Mouse (Mus musculus) heart, postnatal 0 days (tissue): ENCODE measurements around the gene Ccdc65.

Experiments
- CTCF ChIP-seq: IDR thresholded peaks from 2 replicates; pipeline ENCODE4 v1.5.1; 2016; ENCODE audit warnings: antibody characterized with exemption, control low read depth, low read depth
- EP300 ChIP-seq: IDR thresholded peaks from 2 replicates; pipeline ENCODE4 v1.6.1; 2016; ENCODE audit warnings: antibody characterized with exemption, low read depth

DNA sequence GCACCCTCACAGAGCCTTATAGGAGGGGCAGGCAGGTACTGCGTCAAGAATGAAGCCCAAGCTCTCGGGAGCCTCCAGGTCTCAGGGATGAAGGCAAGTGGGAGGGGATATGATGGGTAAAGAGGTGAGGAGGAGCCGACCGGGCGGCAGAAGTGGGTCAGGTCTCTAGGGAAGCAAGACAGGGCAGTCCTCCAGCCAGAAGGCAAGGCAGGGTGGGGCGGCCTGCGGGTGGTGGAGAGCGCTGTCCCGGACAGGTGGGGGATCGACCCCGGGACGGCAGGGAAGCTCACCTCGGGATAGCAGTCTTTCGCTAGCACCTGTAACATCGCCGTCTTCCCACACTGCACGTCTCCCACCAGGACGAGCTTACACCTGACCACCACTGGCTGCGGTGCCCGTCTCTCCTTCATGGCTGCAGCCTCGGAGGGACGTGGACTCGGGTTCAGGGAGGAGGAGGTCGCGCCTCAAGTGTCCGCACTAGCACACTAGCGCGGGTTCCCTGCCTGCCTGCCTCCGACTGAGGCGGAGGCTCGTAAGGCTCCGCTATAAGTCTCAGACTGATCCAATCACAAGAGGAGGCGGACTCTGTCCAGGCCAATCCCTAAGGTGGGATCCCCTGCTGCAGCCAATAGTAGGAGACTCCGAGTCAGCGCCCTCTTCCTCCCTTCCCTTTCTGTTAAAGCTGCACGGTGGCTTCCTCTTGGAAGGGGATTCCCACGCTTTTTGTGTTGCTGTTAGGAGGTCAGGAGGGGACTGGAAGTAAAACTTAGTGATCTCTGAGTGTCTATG is 30.9 kb upstream of the Ccdc65 start, which contains the start of gene Rnd1:
- TF ChIP-seq CTCF, result no peak
- TF ChIP-seq EP300, result 0 out of 2 replicates have a peak, but pooled peaks have one; percentile 20
